Mouse (Mus musculus): ENCODE data around the gene Tmem30a. TPM values are rescaled to one million over a fixed set of nuclear protein-coding genes. Genes with fewer than 3 reads are reported as not detected.

Tmem30a gene
- polyA plus RNA-seq, 1 experiment from 2014 or later: 58.0 TPM

DNA sequence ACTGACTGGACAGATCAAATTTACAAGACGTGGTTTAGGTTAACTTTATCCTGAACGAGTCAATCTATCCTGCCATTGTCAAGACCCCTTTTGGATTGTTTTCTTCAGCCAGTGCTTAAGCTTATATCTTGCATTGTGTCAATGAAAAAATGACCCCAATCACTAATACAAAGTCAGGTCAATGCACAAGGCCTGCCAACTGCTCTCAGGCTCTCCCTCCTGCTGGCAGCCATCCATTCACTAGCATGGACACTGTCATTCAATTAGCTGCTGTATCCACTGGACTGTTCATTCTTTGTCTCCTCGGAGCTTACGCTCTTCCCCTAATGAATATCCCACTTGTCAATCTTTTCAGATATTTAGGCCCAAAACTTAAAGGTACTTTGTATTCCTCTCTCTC lies 30.1 kb upstream of the Tmem30a start:
- Histone ChIP-seq H3K9ac (ENCODE audit: low read depth, low read length) (no peak overlapping the region), H3K4me3 (ENCODE audit: low read length) (no peak overlapping the region), H3K27me3 (replicated peaks; ENCODE audit: control insufficient read depth, insufficient read depth, low read length) (no peaks in the 10 kb centered on the region), H3K4me1 (ENCODE audit: control insufficient read depth, insufficient read depth, low read length) (no peaks in the 10 kb centered on the region), H3K36me3 (ENCODE audit: control insufficient read depth, insufficient read depth, low read length) (no peaks in the 10 kb centered on the region; the same call in 1 of the 2 replicates), H3K9me3 (ENCODE audit: control insufficient read depth, low read length) (no peaks in the 10 kb centered on the region), H3K4me2 (ENCODE audit: low read depth, low read length) (no peak overlapping the region), H3K27ac (ENCODE audit: low read length) (no peak overlapping the region)
- WGBS: 74% methylated on average over 4 of the region's 4 CpGs
- no peak for ATAC-seq

DNA sequence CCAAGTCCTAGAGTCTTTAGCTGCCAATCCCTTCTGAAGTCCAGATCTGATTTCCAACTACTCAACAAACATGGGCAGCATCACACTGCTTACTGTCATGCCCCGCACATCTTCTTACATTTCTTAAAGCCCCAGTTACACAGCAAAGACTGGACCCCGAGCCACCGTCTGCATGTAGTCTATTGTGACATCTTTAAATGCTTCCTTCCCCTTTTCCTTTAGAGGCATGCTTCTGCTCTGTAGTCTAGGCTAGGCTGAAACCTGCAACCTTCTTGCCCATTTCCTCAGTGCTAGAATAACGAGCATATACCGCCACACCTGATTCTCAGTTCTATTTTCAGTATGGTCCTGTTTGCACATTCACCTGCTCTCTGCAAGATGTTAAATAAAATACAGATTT lies 23.2 kb upstream of the Tmem30a start:
- Histone ChIP-seq H3K27me3 (replicated peaks; ENCODE audit: control insufficient read depth, insufficient read depth, low read length) (no peaks in the 10 kb centered on the region), H3K9me3 (ENCODE audit: control insufficient read depth, low read length) (no peaks in the 10 kb centered on the region), H3K9ac (ENCODE audit: low read depth, low read length) (no peak overlapping the region), H3K4me2 (ENCODE audit: low read depth, low read length) (no peak overlapping the region), H3K4me1 (ENCODE audit: control insufficient read depth, insufficient read depth, low read length) (no peaks in the 10 kb centered on the region), H3K27ac (ENCODE audit: low read length) (no peak overlapping the region), H3K4me3 (ENCODE audit: low read length) (no peak overlapping the region), H3K36me3 (ENCODE audit: control insufficient read depth, insufficient read depth, low read length) (peaks cover 4% of the 10 kb centered on the region)
- WGBS: 86% methylated on average over 5 of the region's 5 CpGs
- ATAC-seq: no peak

DNA sequence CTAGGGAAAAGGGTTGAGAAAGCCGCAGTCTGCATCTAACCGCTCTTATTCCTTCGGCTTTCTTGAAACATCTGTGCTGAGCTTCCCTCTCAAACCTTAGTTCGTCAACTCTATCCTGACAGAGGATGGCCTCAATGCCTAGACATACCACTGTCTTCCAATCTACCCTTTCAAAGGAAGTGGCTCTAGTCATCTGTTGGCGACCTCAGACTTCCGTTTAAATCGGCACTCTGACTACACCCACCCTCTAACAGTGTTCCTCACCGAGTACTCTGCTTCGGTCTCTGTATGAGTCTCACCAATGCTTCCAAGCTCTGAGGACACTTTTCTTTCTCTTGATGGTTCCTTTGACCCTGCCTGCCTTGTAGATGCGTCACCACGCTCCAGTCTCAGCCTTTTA lies 22.7 kb upstream of the Tmem30a start:
- H3K4me2 ChIP-seq (ENCODE audit: low read depth, low read length): no peak overlapping the region
- H3K27ac ChIP-seq (ENCODE audit: low read length): no peak overlapping the region
- no peaks in the 10 kb centered on the region for H3K27me3 ChIP-seq (replicated peaks; ENCODE audit: control insufficient read depth, insufficient read depth, low read length)
- H3K9ac ChIP-seq (ENCODE audit: low read depth, low read length): no peak overlapping the region
- no peaks in the 10 kb centered on the region for H3K4me1 ChIP-seq (ENCODE audit: control insufficient read depth, insufficient read depth, low read length)
- H3K4me3 ChIP-seq (ENCODE audit: low read length): no peak overlapping the region
- no peak for ATAC-seq
- H3K36me3 ChIP-seq (ENCODE audit: control insufficient read depth, insufficient read depth, low read length): peaks cover 4% of the 10 kb centered on the region
- no peaks in the 10 kb centered on the region for H3K9me3 ChIP-seq (ENCODE audit: control insufficient read depth, low read length)
- 89% methylated on average over 11 of the region's 11 CpGs for WGBS

DNA sequence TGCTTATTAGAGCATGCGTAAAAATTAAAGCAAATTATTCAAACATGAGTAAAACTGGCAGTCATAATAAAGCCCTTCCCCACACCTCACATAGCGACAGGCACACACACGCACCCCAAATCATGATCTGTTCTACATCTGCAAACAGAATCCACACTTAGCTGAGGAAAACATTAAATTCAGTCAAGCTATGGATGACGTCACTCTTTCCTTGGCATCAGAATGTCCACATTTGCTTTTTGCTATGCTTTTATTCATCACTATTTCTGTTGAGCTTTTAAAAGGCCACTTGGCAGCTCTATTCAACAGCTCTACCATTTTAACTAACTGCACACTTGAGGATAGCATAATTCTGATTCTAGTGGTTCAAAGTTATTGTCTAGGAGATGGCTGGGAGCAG lies 21.3 kb upstream of the Tmem30a start:
- H3K4me2 ChIP-seq (ENCODE audit: low read depth, low read length): no peak overlapping the region
- no peaks in the 10 kb centered on the region for H3K9me3 ChIP-seq (ENCODE audit: control insufficient read depth, low read length)
- H3K27me3 ChIP-seq (replicated peaks; ENCODE audit: control insufficient read depth, insufficient read depth, low read length): no peaks in the 10 kb centered on the region
- no peak overlapping the region for H3K27ac ChIP-seq (ENCODE audit: low read length)
- ATAC-seq: no peak
- no peaks in the 10 kb centered on the region for H3K4me1 ChIP-seq (ENCODE audit: control insufficient read depth, insufficient read depth, low read length)
- H3K9ac ChIP-seq (ENCODE audit: low read depth, low read length): no peak overlapping the region
- 88% methylated on average over 4 of the region's 4 CpGs for WGBS
- H3K36me3 ChIP-seq (ENCODE audit: control insufficient read depth, insufficient read depth, low read length): peaks cover 4% of the 10 kb centered on the region
- H3K4me3 ChIP-seq (ENCODE audit: low read length): no peak overlapping the region

DNA sequence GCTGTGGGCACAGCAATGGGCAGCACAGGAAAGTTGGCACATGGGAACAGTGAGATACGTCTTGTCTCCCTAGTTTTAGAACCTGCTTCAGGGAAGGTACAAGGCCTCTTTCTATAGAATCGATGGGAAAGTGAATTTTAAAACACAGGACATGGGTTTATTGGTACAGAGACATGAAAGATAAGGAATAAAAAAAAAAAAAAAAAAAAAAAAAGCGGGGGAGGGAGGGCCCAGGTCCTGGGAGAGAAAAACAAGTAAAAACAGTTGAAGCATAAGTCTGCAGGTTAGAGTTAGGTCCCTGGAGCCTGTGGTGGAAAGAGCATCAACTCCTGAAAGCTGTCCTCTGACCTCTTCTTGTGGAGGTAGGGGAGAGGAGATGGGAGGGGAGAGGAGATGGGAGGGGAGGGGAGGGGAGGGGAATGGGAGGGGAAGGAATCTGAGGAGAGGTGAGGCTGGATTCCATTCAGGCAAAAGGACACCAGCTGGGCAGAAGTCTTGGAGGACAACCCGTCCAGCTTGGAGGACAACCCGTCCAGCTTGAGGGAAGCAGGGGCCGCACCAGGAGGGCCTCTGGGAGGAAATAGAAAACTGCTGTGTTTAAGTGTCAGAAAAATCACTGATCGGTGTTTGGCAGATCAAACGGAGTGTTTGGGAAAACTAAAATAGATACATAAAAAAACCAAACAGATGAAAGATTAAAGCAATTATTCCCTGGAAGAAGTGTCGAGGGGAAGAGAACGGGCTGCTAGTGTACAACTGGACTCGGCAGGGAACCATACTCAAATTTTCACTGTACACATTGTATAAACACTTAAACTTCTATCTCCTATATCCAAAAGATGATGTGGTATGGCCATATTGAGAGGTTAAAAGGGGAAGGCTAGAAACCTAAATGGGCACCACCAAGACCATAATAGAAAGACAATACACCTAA lies 17.9 kb upstream of the Tmem30a start:
- H3K4me2 ChIP-seq (ENCODE audit: low read depth, low read length): no peak overlapping the region
- no peak overlapping the region for H3K4me3 ChIP-seq (ENCODE audit: low read length)
- no peaks in the 10 kb centered on the region for H3K36me3 ChIP-seq (ENCODE audit: control insufficient read depth, insufficient read depth, low read length)
- ATAC-seq: no peak
- no peaks in the 10 kb centered on the region for H3K9me3 ChIP-seq (ENCODE audit: control insufficient read depth, low read length)
- H3K27me3 ChIP-seq (replicated peaks; ENCODE audit: control insufficient read depth, insufficient read depth, low read length): no peaks in the 10 kb centered on the region
- H3K27ac ChIP-seq (ENCODE audit: low read length): no peak overlapping the region
- no peak overlapping the region for H3K9ac ChIP-seq (ENCODE audit: low read depth, low read length)
- WGBS: 76% methylated on average over 11 of the region's 11 CpGs
- H3K4me1 ChIP-seq (ENCODE audit: control insufficient read depth, insufficient read depth, low read length): no peaks in the 10 kb centered on the region

DNA sequence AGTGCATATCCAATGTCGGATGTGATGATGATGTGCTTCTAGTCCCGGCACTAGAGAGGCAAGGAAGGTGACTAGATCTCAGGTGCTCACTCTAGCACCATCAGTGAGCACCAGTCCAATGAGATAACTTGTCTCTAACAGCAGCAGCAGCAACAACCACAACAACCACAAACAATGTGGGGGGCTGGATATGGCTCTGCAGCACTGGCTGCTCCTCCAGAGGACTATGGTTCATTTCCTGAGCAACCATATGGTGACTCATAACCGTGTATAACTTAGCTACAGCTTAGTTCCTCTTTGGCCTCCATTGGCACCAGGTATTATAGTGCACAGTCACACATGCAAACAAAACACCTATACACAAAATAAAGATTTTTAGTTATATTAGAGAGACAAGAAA lies 17.2 kb upstream of the Tmem30a start:
- H3K4me3 ChIP-seq (ENCODE audit: low read length): no peak overlapping the region
- ATAC-seq: no peak

DNA sequence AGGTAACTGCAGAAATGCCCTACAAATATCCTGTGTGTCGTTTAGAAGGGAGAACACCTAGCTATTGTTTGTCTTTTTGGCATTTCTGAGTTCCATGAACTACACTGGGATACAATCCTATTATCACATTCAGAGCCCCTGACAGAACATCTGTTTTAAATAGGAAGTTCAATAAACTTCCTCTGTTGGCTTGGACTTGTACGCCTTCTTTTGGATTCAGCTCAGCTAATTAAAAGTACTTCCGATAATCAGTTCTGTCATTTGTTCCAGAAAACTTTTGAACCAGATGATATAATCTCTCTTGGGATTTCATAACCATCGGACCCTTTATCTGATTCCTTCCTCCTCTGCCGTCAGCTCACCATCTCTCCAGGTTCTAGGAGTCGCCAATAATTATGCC lies 16.1 kb upstream of the Tmem30a start:
- no peak for ATAC-seq
- no peak overlapping the region for H3K27ac ChIP-seq (ENCODE audit: low read length)
- H3K36me3 ChIP-seq (ENCODE audit: control insufficient read depth, insufficient read depth, low read length): no peaks in the 10 kb centered on the region
- H3K9ac ChIP-seq (ENCODE audit: low read depth, low read length): no peak overlapping the region
- no peak overlapping the region for H3K4me2 ChIP-seq (ENCODE audit: low read depth, low read length)
- 65% methylated on average over 6 of the region's 6 CpGs for WGBS
- no peaks in the 10 kb centered on the region for H3K9me3 ChIP-seq (ENCODE audit: control insufficient read depth, low read length)
- H3K4me3 ChIP-seq (ENCODE audit: low read length): no peak overlapping the region
- no peaks in the 10 kb centered on the region for H3K4me1 ChIP-seq (ENCODE audit: control insufficient read depth, insufficient read depth, low read length)
- H3K27me3 ChIP-seq (replicated peaks; ENCODE audit: control insufficient read depth, insufficient read depth, low read length): no peaks in the 10 kb centered on the region; the same call in 1 of the 2 replicates

More for the DNA sequence above, 17.2 kb upstream of the Tmem30a start:
- H3K4me1 ChIP-seq (ENCODE audit: control insufficient read depth, insufficient read depth, low read length): no peaks in the 10 kb centered on the region
- 75% methylated on average over 3 of the region's 3 CpGs for WGBS
- no peaks in the 10 kb centered on the region for H3K36me3 ChIP-seq (ENCODE audit: control insufficient read depth, insufficient read depth, low read length)
- no peaks in the 10 kb centered on the region for H3K9me3 ChIP-seq (ENCODE audit: control insufficient read depth, low read length)
- H3K27ac ChIP-seq (ENCODE audit: low read length): no peak overlapping the region
- no peak overlapping the region for H3K9ac ChIP-seq (ENCODE audit: low read depth, low read length)
- no peaks in the 10 kb centered on the region; the same call in 1 of the 2 replicates for H3K27me3 ChIP-seq (replicated peaks; ENCODE audit: control insufficient read depth, insufficient read depth, low read length)
- no peak overlapping the region for H3K4me2 ChIP-seq (ENCODE audit: low read depth, low read length)

DNA sequence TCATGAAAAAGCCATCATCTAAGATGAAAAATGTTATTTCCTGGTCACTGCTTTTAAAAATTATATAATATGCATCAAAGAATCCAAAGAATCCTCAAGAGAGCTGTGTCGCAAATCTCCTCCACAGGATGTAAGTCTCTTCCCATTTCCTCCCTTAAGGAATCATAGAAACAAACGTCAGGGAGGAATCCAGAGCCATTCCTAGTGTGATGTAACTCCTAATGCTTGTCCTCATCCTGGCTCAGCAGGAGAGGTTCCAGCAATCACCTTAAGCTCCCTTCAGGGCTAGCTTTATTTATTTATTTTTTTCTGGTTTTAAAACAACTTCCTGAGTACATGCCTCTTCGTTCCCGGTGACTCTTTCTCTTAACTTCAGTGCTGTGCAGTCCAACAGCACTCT lies 13.9 kb upstream of the Tmem30a start:
- 38% methylated on average over 4 of the region's 4 CpGs for whole genome bisulfite sequencing
- no peak overlapping the region for H3K9ac ChIP-seq (ENCODE audit: low read depth, low read length)
- H3K27me3 ChIP-seq (replicated peaks; ENCODE audit: control insufficient read depth, insufficient read depth, low read length): no peaks in the 10 kb centered on the region; the same call in 1 of the 2 replicates
- H3K4me2 ChIP-seq (ENCODE audit: low read depth, low read length): no peak overlapping the region
- no peak overlapping the region for H3K27ac ChIP-seq (ENCODE audit: low read length)
- no peak overlapping the region for H3K4me3 ChIP-seq (ENCODE audit: low read length)
- no peaks in the 10 kb centered on the region for H3K9me3 ChIP-seq (ENCODE audit: control insufficient read depth, low read length)
- H3K36me3 ChIP-seq (ENCODE audit: control insufficient read depth, insufficient read depth, low read length): no peaks in the 10 kb centered on the region
- no peak for ATAC-seq
- no peaks in the 10 kb centered on the region for H3K4me1 ChIP-seq (ENCODE audit: control insufficient read depth, insufficient read depth, low read length)

DNA sequence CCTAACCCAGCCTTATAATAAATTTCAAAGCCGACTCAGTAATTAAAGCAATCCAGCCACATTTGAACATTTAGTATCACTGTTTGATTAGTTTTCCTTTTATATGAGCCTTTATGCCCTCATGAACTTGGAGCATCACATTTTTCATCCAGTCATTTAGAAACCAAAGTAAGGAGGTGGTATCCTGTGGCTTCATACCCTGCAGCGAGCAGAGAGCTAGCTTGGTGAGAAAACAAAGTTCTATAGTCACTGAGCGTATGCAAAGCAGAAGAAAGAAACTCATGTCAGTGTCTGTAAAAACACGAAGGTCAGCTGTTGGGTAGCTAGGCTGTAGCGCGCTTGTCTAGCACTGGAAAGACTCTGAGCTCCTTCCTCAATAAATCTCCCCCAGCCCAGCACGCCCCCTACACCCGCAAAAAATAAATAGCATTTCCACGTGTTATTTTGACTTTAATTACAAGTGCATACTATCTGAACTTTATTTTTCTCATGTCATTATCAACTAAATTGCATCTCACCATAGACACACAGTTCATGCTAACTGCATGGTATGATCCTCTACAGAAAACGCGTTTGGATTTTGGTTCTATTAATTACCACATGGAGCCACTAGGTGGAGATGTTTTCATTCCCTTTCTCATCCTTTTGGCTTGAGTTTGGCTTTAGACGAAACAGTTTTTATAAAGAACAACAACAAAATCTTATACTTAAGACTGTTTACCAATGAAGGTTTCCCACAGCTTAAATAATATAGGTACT lies 13.2 kb upstream of the Tmem30a start:
- no peaks in the 10 kb centered on the region; the same call in 1 of the 2 replicates for H3K27me3 ChIP-seq (replicated peaks; ENCODE audit: control insufficient read depth, insufficient read depth, low read length)
- 44% methylated on average over 12 of the region's 12 CpGs for WGBS
- no peak for ATAC-seq
- H3K4me2 ChIP-seq (ENCODE audit: low read depth, low read length): no peak overlapping the region
- no peaks in the 10 kb centered on the region for H3K36me3 ChIP-seq (ENCODE audit: control insufficient read depth, insufficient read depth, low read length)
- no peaks in the 10 kb centered on the region for H3K9me3 ChIP-seq (ENCODE audit: control insufficient read depth, low read length)
- no peak overlapping the region for H3K4me3 ChIP-seq (ENCODE audit: low read length)
- H3K4me1 ChIP-seq (ENCODE audit: control insufficient read depth, insufficient read depth, low read length): no peaks in the 10 kb centered on the region
- H3K27ac ChIP-seq (ENCODE audit: low read length): no peak overlapping the region
- H3K9ac ChIP-seq (ENCODE audit: low read depth, low read length): no peak overlapping the region

Data from intestine, embryonic 16.5 days (tissue).